Mouse (Mus musculus) CD4-positive, CD25-positive, alpha-beta regulatory T cell, adult 2 months (primary cell): ENCODE measurements around the gene Stxbp4.
A peak's percentile ranks its signal among the peaks of the same experiment; 100 is the strongest.

ENCODE experiments used
- DNase-seq: peaks from one replicate; pipeline ENCODE4 v3.0.0-alpha.2; 2012; ENCODE audit warnings: low read depth, low spot score

Stxbp4 gene

GRCm38 (mm10) chr11:90464046-90464595 is 173.8 kb downstream of the Stxbp4 start:
- peak; percentile 2 for DNase-seq

GRCm38 (mm10) chr11:90460458-90460857 is 177.4 kb downstream of the Stxbp4 start:
- no peak for DNase-seq

- no peak for DNase-seq
These were observed 185.8 kb downstream of the Stxbp4 start for GRCm38 (mm10) chr11:90452134-90452533.

GRCm38 (mm10) chr11:90451506-90451905 is 186.4 kb downstream of the Stxbp4 start:
- DNase-seq: no peak

GRCm38 (mm10) chr11:90442462-90442861 is 195.4 kb downstream of the Stxbp4 start:
- DNase-seq: no peak

GRCm38 (mm10) chr11:90440851-90441250 is 197.0 kb downstream of the Stxbp4 start:
- no peak for DNase-seq

GRCm38 (mm10) chr11:90438768-90439167 is 199.1 kb downstream of the Stxbp4 start:
- DNase-seq: no peak
